In the genomic region with DNA sequence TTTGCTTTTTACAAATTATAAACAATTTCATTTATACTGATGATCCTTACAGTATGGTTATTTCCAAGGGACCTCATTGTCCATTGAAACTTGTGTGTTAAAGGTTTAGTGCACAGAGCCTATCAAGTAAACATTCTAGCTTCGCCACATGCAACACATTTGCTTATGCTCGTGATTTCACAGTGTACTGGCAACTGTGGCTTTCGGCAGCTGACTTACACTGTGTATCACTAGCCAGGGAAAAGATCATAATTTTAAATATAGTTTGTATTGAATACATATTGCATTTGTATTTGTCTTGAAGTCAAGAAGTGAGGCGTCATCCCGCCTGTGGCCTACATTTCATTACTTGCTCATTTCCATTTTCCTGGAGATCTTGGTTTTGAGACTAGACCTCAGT, we compare ENCODE assay signal across 17 mouse cellular contexts.
"Had no signal": no experiment of that assay in that cellular context is flagged by ENCODE, and none has a peak within 500 bp of the region (broad histone marks: within the 10 kb centered on the region; RNA-seq: fewer than 3 reads in every experiment).

No protein-coding gene starts in this region.

- H3K27ac ChIP-seq: liver, embryonic 14.5 days; midbrain, embryonic 10.5 days; neural tube, embryonic 13.5 days; neural tube, embryonic 15.5 days had no signal

- H3K36me3 ChIP-seq: midbrain, embryonic 10.5 days; neural tube, embryonic 13.5 days; neural tube, embryonic 15.5 days had no signal

- H3K4me3 ChIP-seq: midbrain, embryonic 10.5 days; myocyte; neural tube, embryonic 13.5 days; neural tube, embryonic 15.5 days had no signal

- H3K9ac ChIP-seq: liver, embryonic 14.5 days; lung, embryonic 14.5 days; neural tube, embryonic 13.5 days; neural tube, embryonic 15.5 days had no signal

- H3K27me3 ChIP-seq: neural tube, embryonic 13.5 days; neural tube, embryonic 15.5 days had no signal

- H3K4me2 ChIP-seq: lung, embryonic 14.5 days; neural tube, embryonic 13.5 days; neural tube, embryonic 15.5 days had no signal

- DNase-seq: lung, adult 18-20 months; lung, embryonic 14.5 days; lung, postnatal 10 days; lung, postnatal 4 days; retina, postnatal 1 day; right cerebral cortex, adult 18-20 months; right cerebral cortex, postnatal 25 days; right cerebral cortex, postnatal 4 days; spleen, adult 18-20 months; thymus, adult 18-20 months; thymus, postnatal 14 days; thymus, postnatal 36 days had no signal

- H3K4me1 ChIP-seq: midbrain, embryonic 10.5 days; neural tube, embryonic 15.5 days had no signal

- H3K9me3 ChIP-seq: midbrain, embryonic 10.5 days; neural tube, embryonic 13.5 days; neural tube, embryonic 15.5 days had no signal
